20 mouse cellular contexts compared by ENCODE assay signal in the genomic region with DNA sequence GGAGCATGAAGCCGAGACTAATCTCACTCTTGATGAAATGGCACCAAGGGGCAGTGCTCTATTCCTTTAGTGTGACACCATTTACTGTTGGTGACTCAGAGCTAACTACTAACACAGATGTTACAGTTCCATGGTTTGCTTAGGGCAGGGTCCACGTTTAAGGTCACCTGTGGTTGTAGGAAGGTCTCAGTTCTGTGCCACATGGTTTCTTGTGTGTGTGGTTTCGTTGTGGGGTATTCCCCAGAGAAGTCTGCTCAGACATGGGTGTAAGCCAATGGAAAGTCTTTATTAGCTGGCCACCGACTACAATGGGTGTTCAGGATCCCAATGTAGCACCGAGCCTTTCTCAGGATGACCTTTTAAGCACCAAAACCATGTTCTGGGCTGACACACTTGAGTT. TPM values are rescaled to one million over a fixed set of nuclear protein-coding genes. Genes with fewer than 3 reads are reported as not detected.
A peak's percentile ranks its signal among the peaks of the same experiment; 100 is the strongest.
DNase-seq lines count a peak whose midpoint lies in the region; ATAC-seq and TF ChIP-seq lines count a peak whose summit lies in the region.
"Had no signal": no experiment of that assay in that cellular context is flagged by ENCODE, and none has a peak within 500 bp of the region (broad histone marks: within the 10 kb centered on the region; RNA-seq: fewer than 3 reads in every experiment).

No protein-coding gene starts in this region.

- peak; percentile 42 for DNase-seq in kidney, adult 2 months
- no peak for DNase-seq in kidney, postnatal 4 days
- DNase-seq in 3134 (ENCODE audit: extremely low read depth, insufficient read length, low spot score) (peak; percentile 45), CH12.LX (ENCODE audit: extremely low read depth) (peak; percentile 72)
- no peak for DNase-seq in adrenal gland, adult 18-20 months (ENCODE audit: low spot score in 2 of 2)
- DNase-seq in forebrain, postnatal 0 days, result no peak
- DNase-seq: adrenal gland, adult 8-10 months; adrenal gland, postnatal 14 days; adrenal gland, postnatal 36 days; B cell, adult 2 months; cerebellum, adult 11-12 months; cerebellum, adult 2 months; cerebellum, adult 9-10 months; cerebellum, postnatal 10 days; cerebellum, postnatal 25 days had no signal

- H3K27me3 ChIP-seq in kidney, adult 2 months (replicated peaks; ENCODE audit: control insufficient read depth, insufficient read depth, low read length), result no peaks in the 10 kb centered on the region
- H3K27me3 ChIP-seq in CH12.LX (replicated peaks), result no peaks in the 10 kb centered on the region
- H3K27me3 ChIP-seq in forebrain, postnatal 0 days (ENCODE audit: insufficient read depth, low read length), result no peaks in the 10 kb centered on the region
- H3K27me3 ChIP-seq: embryonic facial prominence, embryonic 12.5 days; forebrain, embryonic 13.5 days; forebrain, embryonic 15.5 days had no signal

- peaks cover 11% of the 10 kb centered on the region for H3K4me1 ChIP-seq in kidney, adult 2 months (ENCODE audit: control insufficient read depth, insufficient read depth, low read length)
- H3K4me1 ChIP-seq in CH12.LX (ENCODE audit: control insufficient read depth in 1 of 2, insufficient read depth in 2 of 2), result peaks cover 7 to 24% of the 10 kb centered on the region in 2 experiments
- H3K4me1 ChIP-seq in forebrain, postnatal 0 days (ENCODE audit: insufficient read depth), result peaks cover 16% of the 10 kb centered on the region

- no peaks in the 10 kb centered on the region for H3K79me2 ChIP-seq in CH12.LX (replicated peaks; ENCODE audit: control insufficient read depth, extremely low read depth, insufficient read depth, poor library complexity, severe bottlenecking)

- WGBS in kidney, adult 2 months, result 48% methylated on average over 5 of the region's 5 CpGs
- 81% methylated on average over 5 of the region's 5 CpGs for WGBS in forebrain, postnatal 0 days

- H3K4me2 ChIP-seq in CH12.LX (ENCODE audit: insufficient read depth, low read depth, poor library complexity, severe bottlenecking), result peak overlapping the region; percentile 25; the same call in 1 of the 2 replicates
- no peak overlapping the region for H3K4me2 ChIP-seq in forebrain, postnatal 0 days (ENCODE audit: low read depth)
- H3K4me2 ChIP-seq: embryonic facial prominence, embryonic 12.5 days; forebrain, embryonic 13.5 days; forebrain, embryonic 15.5 days had no signal

- peak; percentile 69; the same call in 1 of the 2 replicates for TF ChIP-seq EP300 in CH12.LX (IDR thresholded peaks at IDR 0.05; ENCODE audit: low read length)

- no peaks in the 10 kb centered on the region for H3K9me3 ChIP-seq in CH12.LX (replicated peaks; ENCODE audit: low read length)
- H3K9me3 ChIP-seq in forebrain, postnatal 0 days (ENCODE audit: low read length), result no peaks in the 10 kb centered on the region
- H3K9me3 ChIP-seq: embryonic facial prominence, embryonic 10.5 days; embryonic facial prominence, embryonic 12.5 days; forebrain, embryonic 13.5 days; forebrain, embryonic 15.5 days had no signal

- in situ Hi-C loops in CH12.LX (cut with MboI; ENCODE audit: low pct_ligation_motif_present, low pct_unique_long_range_greater_than_20kb, low sequenced_read_pairs), result no loop called here

- no peaks in the 10 kb centered on the region for H3K36me3 ChIP-seq in kidney, adult 2 months (ENCODE audit: control insufficient read depth, insufficient read depth, low read length)
- H3K36me3 ChIP-seq in CH12.LX (replicated peaks in 1 of 2; ENCODE audit: control insufficient read depth in 1 of 2, insufficient read depth in 1 of 2, low read length in 1 of 2), result no peaks in the 10 kb centered on the region
- peaks cover 23% of the 10 kb centered on the region for H3K36me3 ChIP-seq in forebrain, postnatal 0 days (ENCODE audit: insufficient read depth)

- TF ChIP-seq POLR2A in kidney, adult 2 months (IDR thresholded peaks at IDR 0.05; ENCODE audit: low read depth, low read length), result no peak
- no peak for TF ChIP-seq POLR2A in CH12.LX (IDR thresholded peaks at IDR 0.05; ENCODE audit: low read depth, low read length)

- no peak overlapping the region for H3K9ac ChIP-seq in CH12.LX (ENCODE audit: insufficient read depth, low read depth)
- no peak overlapping the region for H3K9ac ChIP-seq in forebrain, postnatal 0 days
- H3K9ac ChIP-seq: embryonic facial prominence, embryonic 12.5 days; forebrain, embryonic 13.5 days; forebrain, embryonic 15.5 days had no signal

- TF ChIP-seq CTCF in kidney, adult 2 months (conservative IDR thresholded peaks at IDR 0.05; ENCODE audit: insufficient read depth, insufficient read length, low read depth, low read length), result no peak
- no peak for TF ChIP-seq CTCF in CH12.LX (conservative IDR thresholded peaks at IDR 0.05 in 1 of 2, IDR thresholded peaks at IDR 0.05 in 1 of 2; ENCODE audit: low read depth in 2 of 2, low read length in 2 of 2)
- no peak for TF ChIP-seq CTCF in forebrain, postnatal 0 days (IDR thresholded peaks at IDR 0.05; ENCODE audit: low read depth)

- no peak for TF ChIP-seq RAD21 in CH12.LX (IDR thresholded peaks at IDR 0.05; ENCODE audit: low read depth, low read length)

- dilution Hi-C loops in CH12.LX (cut with MboI; ENCODE audit: extremely low pct_ligation_motif_present, extremely low pct_unique_long_range_greater_than_20kb, low sequenced_read_pairs), result no loop called here

- no peak for ATAC-seq in forebrain, postnatal 0 days
- ATAC-seq: CD4-positive, CD25-positive, alpha-beta regulatory T cell, adult 4 months; forebrain, embryonic 13.5 days; forebrain, embryonic 15.5 days had no signal

- H3K4me3 ChIP-seq in kidney, adult 2 months (ENCODE audit: insufficient read depth, low read depth, low read length), result no peak overlapping the region
- H3K4me3 ChIP-seq in CH12.LX (replicated peaks in 1 of 3; ENCODE audit: low read depth in 2 of 3, low read length in 2 of 3, poor library complexity in 1 of 3), result no peak overlapping the region
- H3K4me3 ChIP-seq in forebrain, postnatal 0 days (ENCODE audit: low read depth, low read length), result no peak overlapping the region
- H3K4me3 ChIP-seq: embryonic facial prominence, embryonic 10.5 days; embryonic facial prominence, embryonic 12.5 days; forebrain, embryonic 13.5 days; forebrain, embryonic 15.5 days had no signal

- H3K27ac ChIP-seq in kidney, adult 2 months (ENCODE audit: insufficient read depth, low read depth, low read length), result no peak overlapping the region
- H3K27ac ChIP-seq in CH12.LX (ENCODE audit: insufficient read depth, low read depth), result no peak overlapping the region
- no peak overlapping the region for H3K27ac ChIP-seq in forebrain, postnatal 0 days (ENCODE audit: low read depth, low read length)
- H3K27ac ChIP-seq: embryonic facial prominence, embryonic 10.5 days; embryonic facial prominence, embryonic 12.5 days; forebrain, embryonic 13.5 days; forebrain, embryonic 15.5 days had no signal

TF ChIP-seq in CH12.LX, 34 proteins besides CTCF, POLR2A, EP300 and RAD21:
- TF ChIP-seq ETS1 (conservative IDR thresholded peaks at IDR 0.05; ENCODE audit: low read depth, low read length) (peak; percentile 61), BHLHE40 (IDR thresholded peaks at IDR 0.05; ENCODE audit: low read depth, low read length) (peak; percentile 81), MXI1 (IDR thresholded peaks at IDR 0.05; ENCODE audit: low read depth, low read length) (peak; percentile 77), TCF12 (IDR thresholded peaks at IDR 0.05; ENCODE audit: low read depth, low read length) (peak; percentile 71; the same call in 1 of the 2 replicates), GABPA (IDR thresholded peaks at IDR 0.05; ENCODE audit: insufficient replicate concordance, low read depth, low read length) (no peak), MYC (IDR thresholded peaks at IDR 0.05; ENCODE audit: low read depth, low read length) (peak; percentile 96), NRF1 (IDR thresholded peaks at IDR 0.05; ENCODE audit: low read depth, low read length) (no peak), MAX (IDR thresholded peaks at IDR 0.05; ENCODE audit: low read length) (peak; percentile 84), MAFK (IDR thresholded peaks at IDR 0.05; ENCODE audit: insufficient replicate concordance, low read length) (0 out of 2 replicates have a peak, but pooled peaks have one; percentile 18), UBTF (IDR thresholded peaks at IDR 0.05; ENCODE audit: low read depth, low read length) (no peak), IRF4 (IDR thresholded peaks at IDR 0.05; ENCODE audit: low read depth, low read length) (peak; percentile 70), MEF2A (IDR thresholded peaks at IDR 0.05; ENCODE audit: borderline replicate concordance, low read depth, low read length) (peak; percentile 35; the same call in 1 of the 2 replicates)

RNA-seq across cellular contexts. Expression of a gene that starts 9.7 kb away (rescaled TPM):
- polyA plus RNA-seq in kidney, adult 2 months (2012; rRNA removed), result 396 and 408 TPM in 2 replicates
- 105 and 122 TPM in 2 replicates for total RNA-seq in CH12.LX (2012; rRNA removed)
- 16.8 and 22.4 TPM in 2 replicates for total RNA-seq in CH12.LX (2014; rRNA removed)
- 188 and 209 TPM in 2 replicates for polyA plus RNA-seq in CH12.LX (2012; ENCODE audit: insufficient read length, low read depth)
- total RNA-seq in adrenal gland, adult 18-20 months (2021), result 100 to 1,000 TPM; 544 to 611 TPM
- 35.8 and 36.5 TPM in 2 replicates for total RNA-seq in forebrain, postnatal 0 days (2014; rRNA removed)
- polyA plus RNA-seq in forebrain, postnatal 0 days (2015; fragmentation: Nextera tagmentation; extraction: Ambion mirVana), result 200 and 227 TPM in 2 replicates

RNA-seq across cellular contexts. Expression of a gene that starts 18.0 kb away (rescaled TPM):
- 3.8 and 4.1 TPM in 2 replicates for polyA plus RNA-seq in kidney, adult 2 months (2012; rRNA removed)
- 0.17 and 0.59 TPM in 2 replicates for total RNA-seq in CH12.LX (2012; rRNA removed)
- total RNA-seq in CH12.LX (2014; rRNA removed), result 0.39 and 0.41 TPM in 2 replicates
- polyA plus RNA-seq in CH12.LX (2012; ENCODE audit: insufficient read length, low read depth), result 0.18 and 0.43 TPM in 2 replicates
- 1 to 10 TPM; 2.8 to 3.5 TPM for total RNA-seq in adrenal gland, adult 18-20 months (2021)
- total RNA-seq in forebrain, postnatal 0 days (2014; rRNA removed), result 24.5 and 26.9 TPM in 2 replicates
- 9.4 and 10.6 TPM in 2 replicates for polyA plus RNA-seq in forebrain, postnatal 0 days (2015; fragmentation: Nextera tagmentation; extraction: Ambion mirVana)

RNA-seq across cellular contexts. Expression of a gene that starts 32.1 kb away (rescaled TPM):
- polyA plus RNA-seq in kidney, adult 2 months (2012; rRNA removed), result 98.8 and 132 TPM in 2 replicates
- total RNA-seq in CH12.LX (2012; rRNA removed) (344 and 352 TPM in 2 replicates), CH12.LX (2014; rRNA removed) (269 and 302 TPM in 2 replicates)
- polyA plus RNA-seq in CH12.LX (2012; ENCODE audit: insufficient read length, low read depth), result 406 and 493 TPM in 2 replicates
- 100 to 1,000 TPM; 149 to 156 TPM for total RNA-seq in adrenal gland, adult 18-20 months (2021)
- 165 and 167 TPM in 2 replicates for total RNA-seq in forebrain, postnatal 0 days (2014; rRNA removed)
- 130 and 165 TPM in 2 replicates for polyA plus RNA-seq in forebrain, postnatal 0 days (2015; fragmentation: Nextera tagmentation; extraction: Ambion mirVana)

Comparison
In these comparisons a context has a peak if more than half of its experiments do, and no peak if none do; other contexts are left out.
1. DNase-seq: peak in kidney, adult 2 months (single experiment), 3134 (single experiment) and CH12.LX (single experiment); none in kidney, postnatal 4 days (0 of 2), adrenal gland, adult 18-20 months (0 of 2) and forebrain, postnatal 0 days (single experiment).
2. RNA of a gene that starts 9.7 kb away (total RNA-seq): 544 to 611 TPM in adrenal gland, adult 18-20 months; 16.8 to 122 TPM in CH12.LX and 35.8 to 36.5 TPM in forebrain, postnatal 0 days; every median in the first group is over 4 times any median in the second.